Mouse (Mus musculus) kidney, postnatal 0 days (tissue): ENCODE results near the gene Mdp1. TPM values are rescaled to one million over a fixed set of nuclear protein-coding genes. Genes with fewer than 3 reads are reported as not detected.
A peak's percentile ranks its signal among the peaks of the same experiment; 100 is the strongest.

Experiments
- ATAC-seq: fragments of 200-750 bp; cut with Nextera tagmentation; replicated peaks from 2 replicates; pipeline ENCODE4 v1.8.0; 2017; ENCODE audit warnings: low read depth, moderate number of reproducible peaks, moderate TSS enrichment, moderate library complexity; ENCODE audit not compliant: low FRiP score
- DNase-seq: peaks from one replicate; pipeline ENCODE4 v3.0.0-alpha.2; 2016; ENCODE audit warnings: low spot score
- H3K27ac ChIP-seq: fragments of 300-500 bp; sonication (generic); 2 replicates; pipeline ENCODE4 v1.5.1; 2014; ENCODE audit warnings: mild to moderate bottlenecking
- H3K27me3 ChIP-seq: fragments of 300-500 bp; sonication (generic); 2 replicates; pipeline ENCODE4 v1.6.1; 2014; ENCODE audit warnings: low read length, mixed read lengths; ENCODE audit not compliant: insufficient read depth
- H3K36me3 ChIP-seq: fragments of 300-500 bp; sonication (generic); 2 replicates; pipeline ENCODE4 v1.6.1; 2014; ENCODE audit warnings: low read length, mixed read lengths; ENCODE audit not compliant: insufficient read depth
- H3K4me1 ChIP-seq: fragments of 300-500 bp; sonication (generic); replicated peaks from 2 replicates; pipeline ENCODE4 v1.6.1; 2014; ENCODE audit warnings: antibody characterized with exemption, low read length, mixed read lengths; ENCODE audit not compliant: insufficient read depth
- H3K4me2 ChIP-seq: fragments of 300-500 bp; sonication (generic); 2 replicates; pipeline ENCODE4 v1.6.1; 2014; ENCODE audit warnings: mild to moderate bottlenecking, low read length, moderate library complexity, mixed read lengths
- H3K4me3 ChIP-seq: fragments of 300-500 bp; sonication (generic); replicated peaks from 2 replicates; pipeline ENCODE4 v1.5.1; 2014; ENCODE audit warnings: low read depth, low read length
- H3K9ac ChIP-seq: fragments of 300-500 bp; sonication (generic); 2 replicates; pipeline ENCODE4 v1.6.1; 2014; ENCODE audit warnings: low read depth, low read length
- H3K9me3 ChIP-seq: fragments of 300-500 bp; sonication (generic); replicated peaks from 2 replicates; pipeline ENCODE4 v1.6.1; 2016; ENCODE audit warnings: low read length, inconsistent platforms, mixed read lengths
- CTCF ChIP-seq: IDR thresholded peaks from 2 replicates; pipeline ENCODE4 v1.5.1; 2016; ENCODE audit warnings: antibody characterized with exemption, low read depth, mild to moderate bottlenecking, moderate library complexity
- WGBS: fragments of 180-500 bp; shearing (Covaris S2); extraction: QIAGEN DNeasy Blood & Tissue Kit; methylation state at CpG from one replicate; pipeline ENCODE4 v1.1.7; 2014; 5-methylcytosine and 5-hydroxymethylcytosine counted together
- polyA plus RNA-seq: library from polyadenylated mRNA; unstranded; fragments of >200 nt; fragmentation: Nextera tagmentation; extraction: Ambion mirVana; gene quantifications from 2 replicates; pipeline ENCODE4 v1.2.1, GENCODE M21; 2015

Mdp1 gene
- polyA plus RNA-seq, 1 experiment from 2014 or later = 48.8 TPM

GRCm38 (mm10) chr14:55697226-55697625 lies 36.9 kb upstream of the Mdp1 start:
- ATAC-seq = no peak
- Histone ChIP-seq H3K9ac (no peak overlapping the region), H3K27me3 (no peaks in the 10 kb centered on the region), H3K9me3 (no peaks in the 10 kb centered on the region), H3K4me2 (no peak overlapping the region), H3K27ac (no peak overlapping the region), H3K36me3 (no peaks in the 10 kb centered on the region), H3K4me3 (no peak overlapping the region), H3K4me1 (no peaks in the 10 kb centered on the region; the same call in 1 of the 2 replicates)
- 81% methylated on average over 4 of the region's 4 CpGs for WGBS
- no peak for TF ChIP-seq CTCF
- no peak for DNase-seq

- no peak for DNase-seq
- Histone ChIP-seq H3K27me3 (no peaks in the 10 kb centered on the region), H3K4me3 (no peak overlapping the region), H3K27ac (no peak overlapping the region), H3K9ac (no peak overlapping the region), H3K4me1 (no peaks in the 10 kb centered on the region), H3K36me3 (no peaks in the 10 kb centered on the region), H3K4me2 (no peak overlapping the region), H3K9me3 (no peaks in the 10 kb centered on the region)
- no peak for ATAC-seq
- WGBS = 47% methylated on average over 10 of the region's 10 CpGs
- no peak for TF ChIP-seq CTCF
These were observed 29.1 kb upstream of the Mdp1 start for GRCm38 (mm10) chr14:55689433-55689832.

- H3K4me2 ChIP-seq = peak overlapping the region; percentile 89
- H3K9me3 ChIP-seq = no peaks in the 10 kb centered on the region
- WGBS = 11% methylated on average over 3 of the region's 3 CpGs
- no peaks in the 10 kb centered on the region for H3K27me3 ChIP-seq
- no peak for TF ChIP-seq CTCF
- H3K36me3 ChIP-seq = peaks cover 17% of the 10 kb centered on the region
- peak; percentile 14; the same call in 1 of the 2 replicates for ATAC-seq
- no peak for DNase-seq
- peak overlapping the region; percentile 83; the same call in 1 of the 2 replicates for H3K9ac ChIP-seq
- no peaks in the 10 kb centered on the region for H3K4me1 ChIP-seq
- peak overlapping the region; percentile 79 for H3K4me3 ChIP-seq
- peak overlapping the region; percentile 92; the same call in 1 of the 2 replicates for H3K27ac ChIP-seq
These were observed 21.8 kb upstream of the Mdp1 start for GRCm38 (mm10) chr14:55682118-55682493.

- peak; percentile 88 for TF ChIP-seq CTCF
- ATAC-seq (peak; percentile 96), DNase-seq (peak; percentile 97)
- Histone ChIP-seq H3K36me3 (peaks cover 21% of the 10 kb centered on the region), H3K4me2 (peak within 1 kb of the TSS; percentile 89), H3K4me1 (no peaks in the 10 kb centered on the region), H3K9ac (peak within 1 kb of the TSS; percentile 83), H3K27ac (peak within 1 kb of the TSS; percentile 92), H3K4me3 (peak within 1 kb of the TSS; percentile 79), H3K27me3 (no peaks in the 10 kb centered on the region), H3K9me3 (no peaks in the 10 kb centered on the region)
- under 1% methylated on average over 65 of the region's 66 CpGs for WGBS
These were observed 21.1 kb upstream of the Mdp1 start, which contains the start of gene Tinf2 for GRCm38 (mm10) chr14:55681160-55682117. Gene Tinf2, minus strand, starts transcription at chr14:55681820.

- H3K9ac ChIP-seq = no peak overlapping the region
- no peak overlapping the region for H3K4me3 ChIP-seq
- no peaks in the 10 kb centered on the region for H3K9me3 ChIP-seq
- H3K27me3 ChIP-seq = no peaks in the 10 kb centered on the region
- H3K27ac ChIP-seq = no peak overlapping the region
- no peak for DNase-seq
- H3K4me2 ChIP-seq = no peak overlapping the region
- TF ChIP-seq CTCF = no peak
- H3K4me1 ChIP-seq = peaks cover 4% of the 10 kb centered on the region; the same call in 1 of the 2 replicates
- peaks cover 31% of the 10 kb centered on the region for H3K36me3 ChIP-seq
- 84% methylated on average over 4 of the region's 4 CpGs for WGBS
- no peak for ATAC-seq
These were observed 17.3 kb upstream of the Mdp1 start for GRCm38 (mm10) chr14:55677615-55678014.

- no peak for ATAC-seq
- Histone ChIP-seq H3K4me3 (peak overlapping the region; percentile 70), H3K9ac (peak overlapping the region; percentile 51; the same call in 1 of the 2 replicates), H3K4me2 (peak overlapping the region; percentile 76), H3K36me3 (peaks cover 17% of the 10 kb centered on the region), H3K9me3 (no peaks in the 10 kb centered on the region), H3K27me3 (no peaks in the 10 kb centered on the region), H3K4me1 (peaks cover 13% of the 10 kb centered on the region), H3K27ac (peak overlapping the region; percentile 82; the same call in 1 of the 2 replicates)
- WGBS = 71% methylated on average over 7 of the region's 7 CpGs
- TF ChIP-seq CTCF = no peak
- no peak for DNase-seq
These were observed 12.4 kb upstream of the Mdp1 start for GRCm38 (mm10) chr14:55672741-55673060.
